Mouse (Mus musculus) CD8-positive naive resting alpha-beta T cell, adult 2 months (primary cell): Measurements from ENCODE around the gene Tubb3.

Source experiments
- DNase-seq, 2 experiments: peaks; one replicate each; pipeline ENCODE4 v3.0.0; 2022; ENCODE audit warnings: low read depth in 2 of 2, low spot score in 2 of 2

Tubb3 gene

DNA sequence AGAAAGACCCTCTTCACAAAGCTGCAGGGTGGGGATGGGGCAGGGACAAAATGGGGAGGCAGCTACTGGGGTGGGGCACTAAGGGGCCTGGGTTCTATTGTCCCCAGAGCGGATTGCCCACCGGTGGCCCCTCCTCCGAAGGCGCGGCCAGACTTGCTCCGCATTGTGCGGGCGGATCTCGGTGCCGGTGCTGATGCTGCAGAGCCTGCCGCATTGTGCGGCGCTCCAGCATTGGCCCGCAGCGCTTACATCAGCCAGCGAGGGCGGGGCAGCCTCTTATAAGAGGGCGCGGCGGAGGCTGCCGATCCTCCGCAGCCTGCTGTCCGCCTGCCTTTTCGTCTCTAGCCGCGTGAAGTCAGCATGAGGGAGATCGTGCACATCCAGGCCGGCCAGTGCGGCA is at the start of gene Tubb3:
TSS of gene Tubb3 (plus strand) at position 179 of the 400 bp plus-strand sequence.
- peak; percentile 32 to 43 for DNase-seq

DNA sequence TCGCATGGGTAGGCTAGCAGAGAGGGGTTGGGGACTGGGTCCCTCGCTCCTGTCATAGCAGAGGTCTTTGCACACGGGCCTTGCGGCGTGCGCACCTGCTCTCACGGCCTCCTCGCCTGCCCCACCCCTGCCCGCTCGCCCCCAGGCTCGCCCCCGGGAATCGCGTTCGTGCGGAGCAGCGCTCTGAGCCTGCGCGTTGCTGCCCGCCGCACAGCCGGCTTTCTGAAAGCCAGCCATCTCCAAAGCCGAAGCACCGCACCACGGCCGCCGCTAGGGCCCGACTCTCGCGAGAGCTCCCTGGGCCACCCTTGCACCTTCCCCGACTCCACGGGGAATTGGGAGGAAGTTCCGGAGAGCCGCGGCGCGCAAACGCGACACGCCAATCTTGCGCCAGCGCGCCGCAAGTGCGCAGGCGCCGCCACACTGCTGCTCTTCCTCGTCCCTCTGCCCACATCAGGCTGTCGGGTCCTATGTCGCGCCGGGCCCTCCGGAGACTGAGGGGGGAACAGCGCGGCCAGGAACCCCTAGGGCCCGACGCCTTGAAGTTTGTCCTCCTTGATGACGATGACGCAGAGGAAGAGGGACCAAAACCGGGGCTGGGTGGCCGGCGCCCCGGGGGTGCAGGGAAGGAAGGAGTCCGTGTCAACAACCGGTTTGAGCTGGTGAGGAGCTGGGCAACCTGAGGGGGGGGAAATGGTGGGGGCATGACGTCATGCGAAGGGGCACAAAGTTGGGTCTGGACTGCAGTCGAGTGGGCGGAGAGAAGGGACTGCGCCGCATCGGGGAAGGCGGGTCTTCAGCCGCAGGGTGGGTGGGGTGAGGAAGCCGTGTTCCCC is 37.6 kb upstream of the Tubb3 start, which contains the start of gene Tcf25:
TSS of gene Tcf25 (plus strand) at position 351 of the 836 bp plus-strand sequence.
- peak; percentile 96 to 98 for DNase-seq

DNA sequence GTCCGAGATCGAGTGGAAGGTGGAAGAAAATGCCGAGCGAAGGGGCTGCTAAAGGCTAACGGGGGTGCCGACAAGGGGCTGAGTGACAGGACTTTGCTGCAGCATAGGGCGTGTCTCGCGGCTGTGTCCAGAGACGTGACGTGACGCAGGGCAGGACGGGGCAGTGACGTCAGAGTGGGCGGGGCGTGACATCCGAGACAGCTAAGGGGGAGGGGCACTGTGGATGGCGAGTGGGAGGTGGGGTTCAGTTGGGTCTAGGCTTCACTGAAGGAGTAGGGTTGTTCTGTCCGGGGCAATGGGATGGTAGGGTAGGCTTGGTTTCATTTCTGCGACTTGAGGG is 37.0 kb upstream of the Tubb3 start:
- peak; percentile 85 to 89 for DNase-seq

DNA sequence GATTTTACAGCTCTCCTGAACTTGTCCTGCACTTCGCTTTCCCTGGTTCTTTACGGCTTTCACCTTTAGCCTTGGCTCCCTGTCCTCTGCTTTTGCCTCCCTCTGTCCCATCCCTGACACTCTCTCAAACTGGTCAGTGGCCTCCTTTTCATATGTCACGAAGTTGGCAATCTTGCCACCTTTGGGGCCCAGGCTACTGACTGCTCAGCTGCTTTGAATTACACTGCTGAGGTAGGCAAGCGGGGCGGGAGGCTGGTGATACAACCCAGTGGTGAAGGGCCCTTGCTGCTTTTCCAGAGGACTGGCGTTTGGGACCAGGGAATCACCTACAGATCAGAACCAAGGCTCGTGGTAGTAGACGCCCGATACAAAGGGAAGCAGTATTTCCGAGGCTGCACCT is 35.5 kb upstream of the Tubb3 start:
- DNase-seq, result no peak

DNA sequence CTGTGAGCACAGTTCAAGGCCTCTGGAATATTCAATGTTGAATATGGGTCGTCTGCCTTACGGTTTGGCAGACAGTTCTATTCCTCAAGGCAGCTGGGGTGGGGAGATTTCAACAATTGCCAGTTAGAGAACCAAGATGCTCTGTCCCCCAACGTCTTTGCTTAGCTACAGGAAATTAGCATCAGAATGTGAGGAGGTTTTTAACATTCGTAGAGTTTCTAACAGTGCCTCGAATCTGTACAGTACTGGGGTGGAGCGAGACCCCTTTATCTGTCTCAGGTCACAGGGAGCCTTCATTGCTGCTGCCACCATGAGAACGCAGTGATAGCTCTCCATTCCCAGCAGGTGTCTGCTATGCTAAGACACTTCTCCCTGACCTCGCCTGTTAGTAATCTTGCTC is 35.1 kb upstream of the Tubb3 start:
- DNase-seq, result no peak

DNA sequence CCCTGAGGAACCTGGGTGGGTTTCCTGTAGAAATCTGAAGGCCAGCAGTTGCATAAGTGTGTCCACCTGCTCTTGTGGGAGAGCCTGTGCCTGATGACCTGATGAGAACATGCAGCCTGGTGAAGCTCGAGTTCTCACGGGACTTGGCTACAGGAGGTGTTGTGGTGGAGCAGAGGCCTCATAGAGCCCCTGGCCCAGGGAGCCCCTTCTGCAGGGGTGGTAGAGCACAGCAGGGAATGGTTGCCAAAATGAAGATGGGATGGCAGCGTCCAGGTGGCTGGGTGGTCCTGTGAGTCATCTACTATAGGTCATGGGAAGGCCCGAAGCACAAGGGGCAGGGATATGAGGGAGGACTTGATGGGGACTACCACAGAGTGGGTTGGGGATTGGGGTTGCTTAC is 29.5 kb upstream of the Tubb3 start:
- no peak for DNase-seq

DNA sequence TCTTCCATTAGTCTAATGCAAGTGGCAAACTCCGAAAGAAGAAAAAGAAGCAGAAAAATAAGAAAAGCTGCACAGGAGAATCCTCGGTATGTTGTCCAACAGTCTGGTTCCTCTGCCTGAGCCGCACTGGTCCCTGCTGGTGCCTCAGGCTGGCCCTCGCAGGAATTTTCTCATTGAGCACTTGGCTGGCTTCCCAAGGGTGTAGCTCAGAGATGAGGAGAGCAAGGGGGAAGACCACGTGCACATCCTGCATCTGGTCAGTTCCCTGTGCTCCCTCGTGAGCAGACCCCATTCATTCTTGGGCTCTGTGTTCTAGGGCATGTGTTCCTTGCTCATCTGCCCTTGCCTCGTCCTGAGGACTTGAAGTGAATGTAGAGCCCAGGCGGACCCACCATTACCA is 28.7 kb upstream of the Tubb3 start:
- DNase-seq, result no peak

DNA sequence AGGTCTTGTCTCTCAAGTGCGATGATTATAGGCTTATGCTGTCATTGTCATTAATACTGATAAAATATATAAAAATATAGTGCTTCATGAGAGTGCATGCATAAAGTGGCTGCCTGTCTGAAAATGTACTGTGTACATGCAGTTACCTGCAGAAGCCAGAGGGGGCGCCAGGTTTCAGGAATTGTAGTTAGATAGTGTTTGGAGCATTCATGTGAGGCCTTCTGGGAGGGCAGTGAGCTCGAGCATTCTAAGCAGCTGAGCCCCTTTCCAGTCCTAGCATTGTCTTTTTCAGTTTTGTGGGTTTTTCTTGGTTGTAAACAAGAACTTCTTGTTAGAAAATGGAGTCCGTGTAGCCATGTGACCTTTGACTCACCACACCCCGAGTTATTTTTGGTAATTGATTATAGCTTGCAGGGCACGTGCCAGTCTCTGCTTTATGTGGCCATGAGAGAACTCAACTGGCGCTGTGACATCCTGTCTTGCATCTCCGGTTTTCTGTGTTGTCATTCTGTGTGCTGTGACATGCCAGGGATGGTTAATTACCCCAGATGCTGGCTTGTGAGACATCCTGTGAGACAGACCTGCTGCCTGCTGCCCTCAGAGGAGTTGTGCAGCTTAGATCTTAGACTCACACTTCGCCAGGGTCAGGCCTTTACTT is 26.2 kb upstream of the Tubb3 start:
- DNase-seq, result peak; percentile 42 to 49

DNA sequence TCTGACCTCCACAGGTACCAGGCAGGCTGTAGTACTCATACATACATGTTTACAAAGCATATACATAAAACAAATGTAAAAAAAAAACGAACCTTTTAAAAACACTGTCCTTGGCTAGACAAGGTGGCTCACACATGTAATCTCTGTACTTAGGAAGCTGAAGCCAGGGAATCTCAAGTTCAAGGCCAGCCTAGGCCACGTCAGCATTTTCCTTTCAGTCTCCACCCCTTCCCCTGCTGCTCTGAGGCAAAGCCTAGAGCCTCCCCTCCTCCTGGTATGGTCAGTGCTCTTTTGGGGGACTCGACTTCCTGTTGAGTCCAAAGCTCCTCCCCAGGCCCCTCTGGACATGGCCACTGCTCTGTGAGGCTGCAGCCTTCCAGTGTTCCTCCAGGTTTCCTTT is 24.2 kb upstream of the Tubb3 start:
- no peak for DNase-seq

DNA sequence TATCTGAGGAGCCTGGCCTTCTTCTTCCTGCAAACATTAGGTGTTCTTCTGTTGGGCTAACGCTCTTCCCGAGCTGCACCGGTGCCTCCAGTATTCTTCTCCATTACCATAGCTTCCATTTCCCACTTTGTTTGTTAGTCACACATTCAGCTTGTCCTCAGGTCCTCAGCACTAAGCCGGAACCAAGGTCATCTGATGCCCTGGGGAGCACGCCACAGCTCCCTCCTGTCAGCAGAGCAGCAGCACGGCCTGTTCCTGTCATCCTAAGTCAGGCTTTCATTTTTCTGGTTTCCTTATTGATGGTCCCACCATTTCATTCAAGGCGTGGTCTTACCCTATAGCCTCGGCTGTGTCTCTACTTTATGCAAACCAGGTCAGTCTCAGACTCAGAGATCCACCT is 23.4 kb upstream of the Tubb3 start:
- no peak for DNase-seq

DNA sequence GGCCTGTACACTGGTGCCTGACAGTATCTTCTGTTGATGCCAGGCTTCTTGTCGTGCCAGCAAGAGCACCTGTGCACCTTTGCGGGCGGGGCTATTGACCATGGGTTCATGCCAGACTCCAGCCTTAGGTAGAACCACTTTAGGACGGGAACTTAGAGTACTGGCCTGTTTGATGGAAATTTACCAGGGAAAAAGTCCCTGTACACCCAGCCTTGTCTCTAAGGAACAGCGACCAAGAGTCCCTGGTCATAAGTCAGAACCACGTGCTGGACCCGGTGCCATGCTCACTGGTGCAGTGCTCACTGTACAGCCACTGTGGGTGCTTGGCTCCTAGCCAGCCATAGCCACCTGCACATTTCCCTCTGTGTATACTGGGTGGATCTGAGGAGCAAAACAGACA is 22.2 kb upstream of the Tubb3 start:
- no peak for DNase-seq

DNA sequence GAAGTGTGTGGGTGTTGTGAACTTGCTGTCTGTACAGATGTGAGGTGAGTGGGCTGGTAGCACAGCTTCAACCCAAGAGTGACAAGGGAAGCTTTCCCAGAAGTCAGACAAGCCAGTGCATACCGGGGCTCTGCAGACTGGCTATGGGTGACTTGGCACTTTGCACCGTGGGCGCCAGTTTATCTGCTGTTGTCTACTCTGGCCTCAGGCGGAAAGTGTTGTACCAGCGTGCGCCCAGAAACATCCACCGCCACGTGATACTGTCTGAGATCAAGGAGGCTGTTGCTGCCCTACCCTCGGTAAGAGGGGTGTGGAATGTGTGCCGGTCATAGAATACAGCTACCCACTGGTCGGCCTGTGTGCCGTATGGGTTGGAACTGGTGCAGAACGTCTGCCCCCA is 12.9 kb upstream of the Tubb3 start:
- DNase-seq, result no peak

DNA sequence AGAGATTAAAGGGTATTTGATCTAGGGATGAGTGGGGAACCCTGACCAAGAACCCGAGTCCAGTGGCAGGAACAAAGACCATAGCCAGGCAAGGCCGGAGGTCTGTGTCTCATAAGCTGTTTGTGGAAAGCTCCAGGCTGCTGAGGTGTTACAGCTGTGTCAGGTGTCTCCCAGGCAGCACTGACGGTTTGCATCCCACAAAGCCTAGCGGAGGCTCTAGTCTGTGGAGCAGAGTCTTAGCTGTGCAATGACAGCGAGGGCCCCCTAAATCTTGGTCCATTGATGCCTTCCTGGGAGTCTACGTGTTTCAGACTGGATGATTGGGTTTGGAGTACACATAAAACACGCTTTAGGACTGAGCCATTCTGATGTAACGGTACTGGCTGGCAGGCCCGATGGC is 9.3 kb upstream of the Tubb3 start:
- DNase-seq, result no peak

DNA sequence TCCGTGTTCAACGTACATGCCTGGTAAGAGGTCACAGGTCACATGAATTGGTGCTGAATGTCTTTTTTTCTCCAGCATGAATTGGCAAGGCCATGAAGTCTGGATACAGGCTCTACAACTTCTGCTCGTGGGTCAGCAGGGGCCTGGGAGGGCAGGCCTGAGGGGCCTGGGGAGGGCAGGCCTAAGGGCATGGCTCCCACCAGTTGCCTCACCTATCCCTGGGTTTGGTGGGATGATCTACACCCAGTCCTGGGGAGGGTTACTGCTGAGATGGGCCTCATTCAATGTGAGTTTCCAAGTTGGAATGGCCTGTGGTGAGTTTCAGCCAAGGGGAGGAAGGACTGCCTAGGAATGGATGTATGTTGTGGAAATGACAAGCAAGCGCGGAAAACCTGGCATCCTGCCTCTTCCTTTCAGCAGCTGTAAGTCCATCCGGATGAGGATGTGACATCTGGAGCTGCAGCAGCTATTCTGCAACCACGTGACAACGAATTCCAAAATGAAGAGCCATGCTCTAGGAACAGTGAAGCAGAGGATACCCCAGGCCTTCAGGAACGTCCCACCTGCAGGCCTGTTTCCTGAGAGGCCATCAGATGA is 8.4 kb upstream of the Tubb3 start:
- DNase-seq, result no peak

DNA sequence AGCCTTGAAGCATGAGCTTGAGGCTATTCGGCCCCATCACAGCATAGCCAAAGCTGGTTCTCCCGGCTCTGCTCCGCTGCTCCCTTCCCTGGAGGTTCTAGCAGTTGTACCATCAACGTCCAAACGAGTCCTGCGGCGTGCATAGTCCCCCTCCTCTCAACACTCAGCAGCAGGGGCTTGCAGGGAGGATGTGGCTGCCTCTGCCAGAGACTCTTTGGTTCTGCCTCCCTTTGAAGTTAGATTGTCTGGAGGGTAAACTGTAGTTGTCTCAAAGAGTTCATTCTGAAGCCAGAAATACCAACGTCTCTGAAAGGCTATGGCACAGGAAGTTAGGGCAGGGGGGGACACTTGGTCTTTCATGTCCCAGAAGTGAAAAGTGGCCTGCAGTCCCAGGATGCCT is 6.7 kb upstream of the Tubb3 start:
- peak; percentile 31 to 50 for DNase-seq

DNA sequence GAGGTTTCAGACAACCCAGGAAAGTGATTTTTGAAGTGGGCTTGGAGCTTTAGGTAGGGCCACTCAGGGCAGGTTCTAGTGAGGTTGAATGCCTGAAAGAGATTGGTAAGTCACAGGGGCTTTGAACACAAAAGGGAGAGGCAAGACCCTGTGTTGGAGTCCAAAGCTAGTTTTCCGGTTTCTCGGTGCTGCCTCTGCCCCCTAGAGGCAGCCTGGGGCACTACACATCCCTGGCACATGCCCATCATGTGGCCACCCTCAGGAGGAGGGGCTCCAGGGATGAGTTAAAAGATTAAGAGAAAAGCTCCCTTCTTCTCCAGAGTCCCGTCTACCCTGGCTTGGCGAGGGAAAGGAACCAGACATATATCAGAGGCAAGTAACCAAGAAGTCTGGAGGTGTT is 4.4 kb upstream of the Tubb3 start, which contains the start of gene Mc1r:
TSS of gene Mc1r (plus strand) at position 322 of the 400 bp plus-strand sequence.
- peak; percentile 67 to 74 for DNase-seq

DNA sequence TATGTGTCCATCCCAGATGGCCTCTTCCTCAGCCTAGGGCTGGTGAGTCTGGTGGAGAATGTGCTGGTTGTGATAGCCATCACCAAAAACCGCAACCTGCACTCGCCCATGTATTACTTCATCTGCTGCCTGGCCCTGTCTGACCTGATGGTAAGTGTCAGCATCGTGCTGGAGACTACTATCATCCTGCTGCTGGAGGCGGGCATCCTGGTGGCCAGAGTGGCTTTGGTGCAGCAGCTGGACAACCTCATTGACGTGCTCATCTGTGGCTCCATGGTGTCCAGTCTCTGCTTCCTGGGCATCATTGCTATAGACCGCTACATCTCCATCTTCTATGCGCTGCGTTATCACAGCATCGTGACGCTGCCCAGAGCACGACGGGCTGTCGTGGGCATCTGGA is 3.6 kb upstream of the Tubb3 start:
- DNase-seq, result no peak

DNA sequence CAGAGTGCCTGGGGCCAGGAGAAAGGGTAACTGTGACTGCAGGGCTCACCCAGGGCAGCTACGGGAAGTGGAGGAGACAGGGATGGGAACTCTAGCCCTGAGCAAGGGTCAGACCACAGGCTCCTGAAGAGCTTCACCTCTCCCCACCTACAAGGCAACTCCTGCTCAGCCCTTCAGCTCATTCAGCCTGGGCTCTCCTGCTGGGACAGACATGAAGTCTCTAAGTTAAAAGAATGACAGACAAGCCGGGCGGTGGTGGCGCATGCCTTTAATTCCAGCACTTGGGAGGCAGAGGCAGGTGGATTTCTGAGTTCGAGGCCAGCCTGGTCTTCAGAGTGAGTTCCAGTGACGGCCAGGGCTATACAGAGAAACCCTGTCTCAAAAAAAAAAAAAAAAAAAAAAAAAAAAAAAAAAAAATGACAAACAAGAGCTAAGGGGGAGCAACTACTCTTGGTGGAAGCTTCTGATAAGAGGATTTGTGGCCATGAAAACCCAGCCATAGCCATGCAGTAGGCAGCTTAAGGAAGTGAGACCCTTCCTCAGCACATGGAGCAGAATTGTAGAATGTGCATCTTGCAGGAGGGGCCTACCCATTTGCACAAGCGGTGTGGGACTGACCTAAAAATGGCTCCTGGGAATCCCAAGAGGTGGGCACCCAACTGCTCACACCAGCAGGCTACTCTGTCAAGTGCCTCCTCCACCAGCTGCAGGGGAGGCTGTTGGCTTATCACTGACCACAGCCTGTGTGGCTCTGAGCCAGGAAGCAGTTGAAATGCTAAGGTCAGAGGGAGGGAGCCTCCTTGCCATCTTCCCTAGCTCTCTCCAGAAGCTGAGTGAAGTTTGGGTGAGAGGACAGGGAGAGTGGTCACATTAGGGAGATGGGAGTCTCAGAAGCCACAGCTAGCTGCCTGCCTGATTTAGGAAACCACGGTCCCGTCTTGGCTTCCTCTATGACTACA is 2.4 kb upstream of the Tubb3 start:
- DNase-seq, result no peak

DNA sequence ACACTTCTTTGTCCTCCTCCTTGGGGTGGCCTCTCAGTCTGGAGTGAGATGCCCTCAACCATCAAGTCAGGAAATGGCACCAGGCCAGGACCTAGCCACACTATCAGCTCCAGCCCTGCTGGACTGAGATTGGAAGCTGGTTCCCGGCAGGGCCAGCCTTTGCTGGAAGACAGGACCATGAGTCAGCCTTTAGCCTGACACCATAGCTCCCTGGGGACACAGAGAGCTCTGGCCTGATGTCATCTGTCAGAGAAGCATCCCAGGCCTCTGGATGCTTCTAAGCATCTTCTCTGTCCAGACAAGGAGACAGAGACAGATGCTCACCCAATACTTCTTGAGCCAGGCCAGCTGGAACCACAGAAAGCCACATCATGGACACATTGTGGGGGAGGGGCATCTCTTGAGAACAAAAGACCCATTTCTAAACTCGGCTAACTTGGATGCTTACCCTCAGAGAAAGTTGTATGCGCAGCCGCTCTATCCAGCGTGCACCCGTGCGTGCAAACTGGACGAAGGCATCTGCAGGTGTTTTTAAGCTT is 1.1 kb upstream of the Tubb3 start:
- DNase-seq, result no peak

DNA sequence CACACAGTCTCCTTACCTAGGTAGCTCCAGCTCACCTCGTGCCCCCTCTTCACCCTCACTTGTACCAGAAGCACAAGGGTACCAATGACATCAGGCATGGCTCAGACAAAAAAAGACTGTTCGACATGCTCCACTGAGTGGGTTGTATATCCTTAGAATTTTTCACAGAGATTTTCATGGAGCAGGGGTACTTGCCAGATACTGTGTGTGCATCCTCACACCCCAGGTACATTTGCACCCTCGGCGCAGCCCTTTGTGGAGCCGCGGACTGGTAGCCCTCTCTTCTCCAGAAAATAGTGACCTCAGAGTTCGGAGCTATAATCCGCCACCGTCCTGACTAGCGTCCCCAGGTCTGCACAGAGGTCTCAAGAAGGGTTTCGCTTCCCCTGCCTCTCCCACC is 436 bp upstream of the Tubb3 start:
- DNase-seq, result no peak

DNA sequence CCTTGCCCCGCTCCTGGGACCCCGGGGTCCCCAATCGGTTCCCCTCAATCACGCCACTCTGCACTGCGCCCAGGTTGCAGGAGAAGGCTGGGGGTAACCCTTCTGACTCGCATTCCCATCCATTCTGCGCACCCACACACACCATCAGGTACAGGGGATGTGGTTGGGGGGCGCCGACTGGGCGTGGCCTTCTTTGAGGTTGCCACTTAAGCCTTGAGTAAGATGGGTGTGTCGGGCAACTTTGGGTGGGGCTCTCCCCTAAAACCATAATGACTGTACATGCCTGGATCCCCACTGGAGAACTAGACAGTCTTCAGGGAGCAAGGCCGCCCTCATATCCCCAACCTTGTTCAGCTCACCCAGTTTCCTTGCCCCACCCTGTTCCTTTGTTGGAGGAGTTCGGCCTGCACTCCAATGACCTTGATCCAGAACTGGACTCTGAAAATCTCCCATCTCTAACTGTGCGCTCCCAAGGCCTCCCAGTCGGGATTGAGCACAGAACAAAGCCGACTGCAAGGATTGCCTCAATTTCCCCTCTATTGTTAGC is 630 bp downstream of the Tubb3 start:
- DNase-seq, result no peak
